Mouse (Mus musculus) G1E (cell line): ENCODE results near the gene Mat2a. TPM values are rescaled to one million over a fixed set of nuclear protein-coding genes. Genes with fewer than 3 reads are reported as not detected.
A peak's percentile ranks its signal among the peaks of the same experiment; 100 is the strongest.

Experiments used
- ATAC-seq: 2 replicates; pipeline ENCODE4 v1.8.0; 2016; ENCODE audit warnings: mild to moderate bottlenecking; ENCODE audit not compliant: insufficient number of reproducible peaks, poor library complexity, low FRiP score, severe bottlenecking; ENCODE audit errors: extremely low read depth
- DNase-seq: peaks from one replicate; pipeline ENCODE4 v3.0.0; 2012; ENCODE audit warnings: low spot score
- H3K27me3 ChIP-seq: 2 replicates; pipeline ENCODE4 v1.6.1; 2012; ENCODE audit warnings: mild to moderate bottlenecking, low read length, inconsistent platforms; ENCODE audit not compliant: insufficient read depth
- H3K36me3 ChIP-seq: replicated peaks from 2 replicates; pipeline ENCODE3; 2012; ENCODE audit warnings: mild to moderate bottlenecking, inconsistent platforms
- H3K4me1 ChIP-seq: 2 replicates; pipeline ENCODE4 v1.6.1; 2012; ENCODE audit warnings: low read depth, low read length, inconsistent platforms, mixed read lengths; ENCODE audit not compliant: insufficient read depth
- H3K4me3 ChIP-seq: 2 replicates; pipeline ENCODE4 v1.5.1; 2012; ENCODE audit warnings: low read depth, mild to moderate bottlenecking, inconsistent platforms, low read length, moderate library complexity, mixed read lengths
- H3K9me3 ChIP-seq: replicated peaks from 2 replicates; pipeline ENCODE4 v1.6.1; 2012; ENCODE audit warnings: inconsistent platforms
- CTCF ChIP-seq: IDR thresholded peaks from 2 replicates; pipeline ENCODE4 v1.5.1; 2012; ENCODE audit warnings: low read depth, low read length, inconsistent platforms, mixed read lengths
- GATA1 ChIP-seq: IDR thresholded peaks from 2 replicates; pipeline ENCODE4 v1.6.1; 2012; ENCODE audit warnings: borderline replicate concordance, low read length, inconsistent platforms, mixed read lengths
- GATA2 ChIP-seq: IDR thresholded peaks from 2 replicates; pipeline ENCODE4 v1.6.1; 2012; ENCODE audit warnings: low read depth, low read length, inconsistent platforms, borderline replicate concordance
- POLR2AphosphoS5 ChIP-seq: IDR thresholded peaks from 2 replicates; pipeline ENCODE4 v1.6.1; 2012; ENCODE audit warnings: low read depth, low read length, inconsistent platforms; ENCODE audit not compliant: insufficient replicate concordance
- TAL1 ChIP-seq: conservative IDR thresholded peaks from 2 replicates; pipeline ENCODE4 v1.6.1; 2012; ENCODE audit warnings: low read depth, low read length, inconsistent platforms, mixed read lengths
- polyA plus RNA-seq: library from polyadenylated mRNA; stranded (reverse); fragments of >175 nt; gene quantifications from 2 replicates; pipeline ENCODE4 v1.2.3, GENCODE M21; 2012
- total RNA-seq, 2 experiments: library from RNA; stranded (forward) in 1 of 2; stranded (reverse) in 1 of 2; fragments of 200-1000 nt in 1 of 2; fragments of >200 nt in 1 of 2; fragmentation: Nextera tagmentation in 1 of 2; gene quantifications; 2 replicates each; pipeline ENCODE4 v1.2.3; 2014 to 2017

The Mat2a gene
- total and polyA plus RNA-seq, 3 experiments: 34.2 to 414 (median 294) TPM

DNA sequence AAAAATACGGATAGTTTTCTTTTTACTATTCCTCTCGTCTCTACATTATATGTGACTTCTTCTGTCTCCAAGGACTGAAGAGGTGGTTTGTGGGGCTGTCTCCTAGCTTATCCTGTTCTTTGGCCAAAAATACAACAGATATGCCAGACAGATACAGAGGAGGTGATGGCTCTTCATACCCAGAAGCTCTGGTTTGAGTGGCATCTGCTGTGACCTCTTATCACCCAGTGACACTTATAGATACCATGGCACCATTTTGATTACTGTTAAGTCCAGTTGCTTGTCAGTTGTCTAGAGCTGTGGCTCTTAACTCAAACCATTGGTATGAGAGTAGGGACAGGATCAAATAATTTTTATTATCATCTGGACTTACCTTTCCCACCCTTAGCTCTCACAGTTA lies 8.1 kb upstream of the Mat2a start:
- Histone ChIP-seq H3K9me3 (no peaks in the 10 kb centered on the region), H3K4me3 (no peak overlapping the region), H3K27me3 (peaks cover 36% of the 10 kb centered on the region), H3K4me1 (no peaks in the 10 kb centered on the region), H3K36me3 (no peaks in the 10 kb centered on the region)
- TF ChIP-seq TAL1 (no peak), POLR2AphosphoS5 (no peak), GATA1 (no peak), CTCF (no peak), GATA2 (no peak)
- no peak for ATAC-seq
- DNase-seq: no peak

DNA sequence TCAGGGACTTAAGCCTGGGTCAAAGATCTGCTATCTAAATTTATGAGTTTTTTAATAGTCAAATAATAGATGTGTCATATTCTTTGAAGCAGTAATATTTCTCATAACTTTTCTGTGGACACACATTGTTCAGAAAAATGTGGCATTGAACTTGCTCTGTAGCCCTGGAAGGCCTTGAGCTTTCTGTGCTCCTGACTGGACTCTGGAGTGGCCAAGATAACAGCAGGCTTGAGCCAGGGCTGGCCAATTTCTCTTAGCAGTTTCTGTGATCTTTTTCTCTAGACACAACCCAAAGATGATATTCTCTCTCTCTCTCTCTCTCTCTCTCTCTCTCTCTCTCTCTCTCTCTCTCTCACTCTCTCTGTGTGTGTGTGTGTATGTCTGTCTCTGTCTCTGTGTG lies 5.7 kb upstream of the Mat2a start:
- Histone ChIP-seq H3K27me3 (peaks cover 36% of the 10 kb centered on the region), H3K9me3 (no peaks in the 10 kb centered on the region), H3K4me1 (peaks cover 9% of the 10 kb centered on the region), H3K4me3 (no peak overlapping the region), H3K36me3 (no peaks in the 10 kb centered on the region)
- no peak for TF ChIP-seq GATA2
- TF ChIP-seq TAL1: no peak
- TF ChIP-seq POLR2AphosphoS5: no peak
- TF ChIP-seq CTCF: no peak
- no peak for TF ChIP-seq GATA1
- ATAC-seq (no peak), DNase-seq (no peak)

DNA sequence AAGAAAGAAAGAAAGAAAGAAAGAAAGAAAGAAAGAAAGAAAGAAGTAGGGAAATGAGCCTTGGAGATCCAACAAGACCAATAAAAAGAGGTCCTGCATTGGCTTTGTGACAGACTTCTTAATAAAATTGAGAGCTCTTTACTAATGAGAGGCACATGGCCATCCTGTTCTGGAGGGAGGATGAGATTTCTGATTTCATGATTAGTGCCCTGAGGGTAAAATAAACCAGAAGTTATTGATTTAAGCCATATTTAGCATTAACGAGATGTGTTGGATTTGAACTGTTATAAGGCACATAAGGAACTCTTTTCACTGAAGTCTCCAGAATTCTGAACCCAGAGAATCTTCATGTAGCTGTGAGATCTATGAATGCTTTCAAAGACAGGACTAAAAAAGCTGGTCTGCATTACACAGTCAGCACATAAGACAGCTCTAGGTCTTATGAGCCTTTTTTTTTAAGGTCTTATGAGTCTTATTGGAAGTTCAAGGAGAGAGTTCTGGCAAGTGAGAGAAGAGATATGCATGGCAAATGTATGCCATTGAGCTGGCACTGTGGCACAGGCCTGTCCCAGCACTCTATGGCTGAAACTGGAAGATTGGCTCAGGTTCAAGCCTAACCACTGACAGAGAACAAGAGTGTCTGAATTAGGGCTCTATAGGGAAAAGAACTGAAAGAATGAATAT lies 3.7 kb upstream of the Mat2a start:
- no peak for TF ChIP-seq GATA1
- no peak for TF ChIP-seq GATA2
- TF ChIP-seq POLR2AphosphoS5: no peak
- no peak for TF ChIP-seq CTCF
- no peak for TF ChIP-seq TAL1
- DNase-seq (no peak), ATAC-seq (no peak)
- Histone ChIP-seq H3K36me3 (peaks cover 8% of the 10 kb centered on the region), H3K9me3 (no peaks in the 10 kb centered on the region), H3K4me1 (peaks cover 13% of the 10 kb centered on the region), H3K4me3 (no peak overlapping the region), H3K27me3 (peaks cover 22% of the 10 kb centered on the region)

DNA sequence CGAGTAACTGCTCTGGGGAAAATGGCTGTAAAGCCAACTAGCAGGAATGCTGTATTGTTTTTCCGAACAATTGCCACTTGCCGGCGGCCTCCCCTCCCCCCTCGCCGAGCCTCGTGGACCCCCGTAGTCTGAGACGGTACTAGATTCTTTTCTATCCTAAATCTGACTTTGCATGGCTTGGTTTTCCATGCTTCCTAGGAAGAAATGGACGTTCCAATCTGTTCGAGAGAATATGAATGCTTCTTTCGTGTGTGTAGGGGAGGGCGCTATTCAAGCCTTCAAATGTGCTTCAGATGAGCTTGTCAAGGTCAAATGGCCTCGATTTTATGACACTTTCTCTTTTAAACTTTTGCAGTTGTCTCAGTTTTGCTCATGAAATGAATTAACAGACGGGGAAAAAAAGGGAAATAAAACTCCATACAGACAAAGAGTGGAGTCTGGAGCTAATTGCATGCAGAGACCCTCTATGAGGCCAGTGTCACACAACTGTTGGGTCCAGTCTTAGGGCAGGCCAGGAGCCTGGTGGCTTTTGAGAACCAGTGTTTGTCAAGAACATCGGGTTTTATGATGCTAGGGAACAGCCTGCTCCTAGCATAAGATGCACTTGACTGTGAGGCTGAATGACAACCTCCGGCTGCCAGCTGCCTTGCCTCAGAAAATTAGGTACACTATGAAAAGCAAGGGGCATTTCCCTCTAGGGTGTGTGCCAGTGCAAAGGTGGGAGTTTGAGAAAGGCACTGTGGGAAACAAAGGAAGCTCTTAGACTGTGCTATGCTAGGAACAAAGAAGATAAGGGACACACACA lies 1.0 kb upstream of the Mat2a start:
- Histone ChIP-seq H3K36me3 (peaks cover 32% of the 10 kb centered on the region), H3K4me1 (peaks cover 35% of the 10 kb centered on the region), H3K4me3 (peak overlapping the region; percentile 99), H3K9me3 (no peaks in the 10 kb centered on the region), H3K27me3 (peaks cover 5% of the 10 kb centered on the region; the same call in 1 of the 2 replicates)
- no peak for DNase-seq
- TF ChIP-seq CTCF (no peak), POLR2AphosphoS5 (no peak), TAL1 (no peak), GATA2 (no peak), GATA1 (no peak)
- ATAC-seq: no peak

DNA sequence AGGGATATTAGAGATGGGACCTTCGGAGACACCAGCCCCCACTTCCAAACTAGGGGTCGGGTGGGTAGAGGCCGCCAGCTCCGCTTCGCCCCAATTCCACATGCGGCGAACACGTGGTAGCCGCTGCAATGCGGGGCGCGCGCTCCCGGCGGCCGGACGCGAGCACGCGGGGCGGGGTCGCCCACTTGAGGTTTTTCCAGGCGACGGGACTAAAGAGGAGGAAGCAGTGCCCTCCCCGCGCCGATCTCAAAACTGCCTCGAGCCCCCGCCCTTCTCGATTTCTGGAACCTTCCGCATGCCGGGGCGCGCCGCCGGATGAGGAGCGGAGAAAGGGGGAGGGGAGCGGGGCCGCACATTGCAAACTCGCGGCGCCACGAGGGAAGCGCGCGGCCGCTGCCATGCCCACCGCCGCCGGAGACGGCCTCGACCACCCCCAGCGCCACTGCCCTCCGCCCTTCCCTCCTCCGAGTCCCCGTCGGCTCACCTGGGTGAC lies 450 bp downstream of the Mat2a start:
- H3K36me3 ChIP-seq: peaks cover 45% of the 10 kb centered on the region
- no peaks in the 10 kb centered on the region for H3K9me3 ChIP-seq
- peak; percentile 78 for DNase-seq
- no peak; the same call in 1 of the 2 replicates for TF ChIP-seq POLR2AphosphoS5
- no peak for TF ChIP-seq TAL1
- no peak for TF ChIP-seq CTCF
- no peak for TF ChIP-seq GATA1
- TF ChIP-seq GATA2: no peak
- no peaks in the 10 kb centered on the region for H3K27me3 ChIP-seq
- ATAC-seq: peak; percentile 41; the same call in 1 of the 2 replicates
- peak overlapping the region; percentile 99 for H3K4me3 ChIP-seq
- peaks cover 39% of the 10 kb centered on the region for H3K4me1 ChIP-seq

DNA sequence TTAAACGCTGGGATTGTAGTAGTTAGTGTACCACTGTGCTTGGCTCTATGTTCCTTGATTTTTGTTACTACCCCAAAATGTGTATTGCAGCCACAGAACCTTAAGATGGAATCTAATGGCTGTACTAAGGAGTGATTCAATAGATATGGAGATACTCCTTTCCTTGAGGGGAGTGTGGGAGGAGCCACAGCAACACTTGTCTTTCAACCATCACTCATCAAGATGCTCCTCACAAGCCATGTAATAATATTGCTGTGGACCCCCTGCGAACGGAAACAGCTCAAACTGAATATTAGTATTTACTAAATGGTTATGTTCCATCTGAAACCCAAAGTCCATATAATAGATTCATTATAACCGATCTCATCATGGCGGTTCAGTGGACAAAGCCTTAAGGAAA lies 1.1 kb downstream of the Mat2a start:
- TF ChIP-seq POLR2AphosphoS5: peak; percentile 46; the same call in 1 of the 2 replicates
- no peak for TF ChIP-seq TAL1
- no peak for DNase-seq
- Histone ChIP-seq H3K9me3 (no peaks in the 10 kb centered on the region), H3K4me1 (peaks cover 39% of the 10 kb centered on the region), H3K27me3 (no peaks in the 10 kb centered on the region), H3K36me3 (peaks cover 51% of the 10 kb centered on the region), H3K4me3 (peak overlapping the region; percentile 99)
- ATAC-seq: no peak
